Mouse (Mus musculus): ENCODE results near the gene Gm4871.

The Gm4871 gene

DNA sequence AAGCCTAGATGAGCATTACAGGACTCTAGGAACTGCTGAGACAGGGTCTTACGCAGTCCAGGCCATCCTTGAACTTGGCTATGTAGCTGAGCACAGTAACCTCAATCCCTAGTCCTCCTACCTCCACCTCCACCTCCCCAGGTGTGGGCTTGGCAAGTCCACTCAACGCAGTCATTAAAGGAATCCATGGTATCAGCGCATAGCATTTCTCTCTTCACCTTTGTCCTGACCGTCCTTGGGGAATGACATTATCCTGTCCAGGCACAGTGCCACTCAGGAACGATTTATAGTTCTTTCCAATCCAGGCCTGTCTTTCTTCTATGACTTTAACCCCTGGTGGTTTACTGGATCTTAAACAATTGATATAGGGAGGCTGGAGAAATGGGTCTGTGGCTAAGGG, 42.1 kb downstream of the Gm4871 start:
- no peak for DNase-seq (ENCODE audit: low read depth)

DNA sequence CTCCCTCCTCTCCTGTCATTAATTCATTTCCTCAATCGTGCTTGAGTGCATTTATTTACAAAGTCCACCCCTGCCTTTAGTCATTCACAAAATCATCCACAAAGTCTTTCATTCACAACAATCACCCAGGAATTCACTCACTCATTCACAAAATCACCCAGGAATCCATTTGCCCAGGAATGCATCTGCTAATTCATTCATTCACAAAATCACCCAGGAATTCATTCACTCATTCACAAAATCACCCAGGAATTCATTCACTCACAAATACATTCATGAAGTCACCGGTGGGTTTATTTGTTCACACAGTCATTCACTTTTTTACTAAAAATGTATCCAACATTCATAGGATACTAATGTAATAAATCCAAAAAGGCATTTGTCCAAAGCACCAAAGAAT, 42.5 kb downstream of the Gm4871 start:
- DNase-seq (ENCODE audit: low read depth) = no peak

DNA sequence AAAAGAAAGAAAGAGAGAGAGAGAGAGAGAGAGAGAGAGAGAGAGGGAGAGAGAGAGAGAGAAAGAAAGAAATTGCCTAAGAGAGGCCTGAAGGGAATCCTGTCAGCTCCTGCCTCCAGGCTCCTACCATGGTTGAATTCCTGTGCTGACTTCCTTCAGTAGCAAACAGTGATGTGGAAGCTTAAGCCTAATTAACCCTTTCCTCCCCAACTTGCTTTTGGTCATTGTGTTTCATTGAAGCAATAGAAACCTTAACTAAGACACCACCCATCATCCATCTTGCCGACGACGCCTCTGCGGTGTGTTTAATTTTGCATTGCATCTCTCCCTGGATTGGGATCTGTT, 43.5 kb downstream of the Gm4871 start:
- no peak for DNase-seq (ENCODE audit: low read depth)

DNA sequence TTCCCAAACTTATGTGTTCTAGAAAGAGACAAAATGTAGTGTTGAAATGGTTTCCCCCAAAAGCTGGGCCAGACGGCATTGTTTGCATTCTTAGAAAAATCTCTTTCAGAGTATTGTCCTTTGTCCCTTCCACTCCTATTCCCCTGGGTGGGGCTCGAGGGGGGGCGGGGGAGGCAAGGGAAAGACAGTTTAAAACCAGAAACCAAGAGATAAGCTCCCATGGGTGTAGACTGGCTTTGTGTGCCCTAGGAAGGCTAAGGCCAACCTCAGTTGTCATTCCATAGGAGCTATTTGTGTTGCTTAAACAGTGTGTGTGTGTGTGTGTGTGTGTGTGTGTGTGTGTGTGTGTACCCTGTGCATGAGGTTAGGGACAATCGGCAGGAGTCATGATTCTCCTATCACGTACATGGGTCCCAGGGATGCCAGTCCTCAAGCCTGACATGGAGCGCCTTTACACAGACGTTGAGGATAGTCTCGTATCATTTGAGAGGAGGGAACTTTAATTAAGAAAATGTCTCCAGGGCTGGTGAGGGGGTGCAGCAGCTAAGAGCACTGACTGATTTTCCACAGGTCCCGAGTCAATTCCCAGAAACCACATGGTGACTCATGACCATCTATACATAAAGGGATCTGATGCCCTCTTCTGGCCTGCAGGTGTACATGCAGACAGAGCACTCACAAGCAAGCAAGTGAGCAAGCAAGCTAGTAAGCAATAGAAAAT, 44.1 kb downstream of the Gm4871 start:
- DNase-seq (ENCODE audit: low read depth) = peak; percentile 40

DNA sequence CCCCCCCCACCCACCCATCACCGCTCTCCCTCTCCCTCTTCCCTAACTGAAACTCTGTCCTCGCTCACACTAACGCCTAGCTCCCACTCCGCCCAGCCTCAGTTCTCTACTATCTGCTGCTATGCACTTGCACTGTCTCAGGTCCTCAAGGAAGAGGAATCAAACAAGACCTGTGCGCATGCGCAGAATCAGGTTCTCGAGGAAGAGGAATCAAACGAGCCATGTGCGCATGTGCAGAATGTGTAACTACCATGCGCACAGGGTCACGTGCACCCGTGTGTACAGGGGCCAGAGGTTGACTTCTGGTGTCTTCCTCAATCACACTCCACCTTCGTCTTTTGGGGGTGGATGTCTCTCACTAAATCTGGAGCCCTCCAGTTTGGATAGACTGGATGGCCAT, 45.0 kb downstream of the Gm4871 start:
- no peak for DNase-seq (ENCODE audit: low read depth)

DNA sequence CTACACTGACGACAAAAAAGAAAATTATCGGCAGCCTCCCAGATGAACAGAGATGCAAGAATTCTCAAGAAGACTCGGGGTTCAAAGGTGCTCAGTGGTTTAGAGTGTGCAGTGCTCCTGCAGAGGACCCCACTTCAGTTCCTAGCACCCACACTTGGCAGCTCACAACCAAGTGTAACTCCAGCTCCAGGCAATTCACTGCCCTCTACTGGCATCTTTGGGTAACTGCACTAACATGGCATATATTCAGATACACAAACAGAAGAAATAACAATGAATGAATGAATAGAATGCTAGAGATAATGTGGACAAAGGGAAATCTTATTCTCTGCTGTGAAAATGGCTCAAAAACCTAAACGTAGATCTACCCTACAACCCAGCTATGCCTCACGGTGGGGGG, 47.7 kb downstream of the Gm4871 start:
- no peak for DNase-seq (ENCODE audit: low read depth)

DNA sequence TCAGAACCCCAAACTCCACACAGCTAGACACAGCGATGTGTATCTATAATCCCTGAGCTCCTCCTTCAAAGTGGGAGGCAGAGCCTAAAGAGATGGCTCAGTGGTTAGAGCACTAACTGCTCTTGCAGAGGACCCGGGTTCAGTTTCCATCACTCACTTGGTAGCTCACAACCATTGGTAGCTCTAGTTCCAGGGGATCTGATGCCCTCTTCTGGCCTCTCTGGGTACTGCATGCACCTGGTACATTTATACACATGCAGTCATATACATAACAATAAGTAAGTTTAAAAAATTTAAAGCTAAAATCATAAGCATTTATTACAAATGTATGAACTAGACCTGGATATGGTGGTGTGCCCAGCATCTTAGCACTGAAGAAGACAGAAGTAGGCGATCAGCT, 49.3 kb downstream of the Gm4871 start:
- DNase-seq (ENCODE audit: low read depth) = peak; percentile 32
